Mouse (Mus musculus) spleen, adult 2 months (tissue): ENCODE results near the gene Stk16.
A peak's percentile ranks its signal among the peaks of the same experiment; 100 is the strongest.

Experiments used
- CTCF ChIP-seq: fragments of 200-500 bp; IDR thresholded peaks from 2 replicates; pipeline ENCODE4 v1.5.1; 2011; ENCODE audit warnings: mild to moderate bottlenecking, inconsistent platforms; ENCODE audit not compliant: insufficient read depth, insufficient read length, insufficient replicate concordance; ENCODE audit errors: extremely low read depth
- POLR2A ChIP-seq: fragments of 200-500 bp; IDR thresholded peaks from 2 replicates; pipeline ENCODE4 v1.6.1; 2011; ENCODE audit warnings: low read depth, low read length, inconsistent platforms

DNA sequence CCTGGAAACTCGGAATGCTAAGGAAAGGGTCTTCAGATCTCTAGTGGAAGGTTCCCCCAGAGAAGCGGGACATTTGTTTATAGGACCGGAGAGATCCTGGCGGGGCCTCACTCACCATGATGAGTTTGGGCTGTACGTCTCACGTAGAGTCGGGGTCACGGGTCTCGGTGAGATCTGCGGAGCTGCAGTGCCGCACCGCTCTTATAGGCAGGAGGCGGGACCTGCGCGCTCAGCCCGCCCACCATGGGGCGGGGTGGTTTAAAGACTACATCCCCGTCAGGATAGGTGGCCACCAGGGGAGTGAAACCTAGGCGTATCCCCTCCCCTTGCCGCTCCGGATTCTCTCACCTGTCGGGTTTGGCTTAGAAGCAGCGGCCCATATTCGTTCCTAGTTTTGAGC is 8.4 kb downstream of the Stk16 start:
- TF ChIP-seq CTCF (peak; percentile 36; the same call in 1 of the 2 replicates), POLR2A (peak; percentile 99)
